Mouse (Mus musculus): ENCODE results near the gene Tcea2.

Gene Tcea2

DNA sequence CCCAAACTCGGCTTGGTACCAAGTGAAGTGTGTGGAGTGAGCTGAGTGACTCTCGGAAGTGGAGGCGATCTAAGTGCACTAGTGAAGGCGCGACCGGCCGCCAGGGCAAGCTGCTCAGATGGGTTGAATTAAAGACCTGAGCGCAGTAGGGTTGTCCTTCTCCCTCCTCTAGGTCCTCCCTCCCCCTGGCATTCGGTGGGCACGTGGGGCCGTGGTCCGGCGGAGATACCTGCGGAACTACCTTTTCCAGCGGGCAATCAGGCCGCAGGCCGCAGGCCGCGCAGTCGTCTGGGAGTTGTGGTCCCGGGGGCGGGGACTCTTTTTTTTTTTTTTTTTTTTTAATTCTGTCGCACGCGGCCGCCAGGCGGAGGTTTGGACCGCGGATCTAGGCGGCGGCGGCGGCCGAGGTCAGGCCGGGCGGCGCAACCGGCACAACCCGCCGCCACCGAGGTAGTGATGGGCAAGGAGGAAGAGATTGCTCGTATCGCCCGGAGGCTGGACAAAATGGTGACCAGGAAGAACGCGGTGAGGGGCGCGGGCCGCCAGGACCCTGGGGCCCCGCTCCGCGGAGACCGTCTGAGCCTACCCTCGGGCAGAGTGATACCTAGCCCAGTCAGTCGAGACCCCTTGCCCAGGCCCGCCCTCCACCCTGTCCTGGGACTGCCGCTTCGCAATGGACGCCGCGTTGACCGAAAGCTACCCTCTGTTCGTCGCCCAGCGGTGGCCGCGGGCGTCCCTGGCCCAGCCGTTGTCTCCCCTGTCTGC is at the start of gene Tcea2:
Gene Tcea2 (plus strand): TSS at position 360 of the 765 bp plus-strand sequence.
- peak; percentile 80 for DNase-seq (ENCODE audit: low read depth, low spot score)

DNA sequence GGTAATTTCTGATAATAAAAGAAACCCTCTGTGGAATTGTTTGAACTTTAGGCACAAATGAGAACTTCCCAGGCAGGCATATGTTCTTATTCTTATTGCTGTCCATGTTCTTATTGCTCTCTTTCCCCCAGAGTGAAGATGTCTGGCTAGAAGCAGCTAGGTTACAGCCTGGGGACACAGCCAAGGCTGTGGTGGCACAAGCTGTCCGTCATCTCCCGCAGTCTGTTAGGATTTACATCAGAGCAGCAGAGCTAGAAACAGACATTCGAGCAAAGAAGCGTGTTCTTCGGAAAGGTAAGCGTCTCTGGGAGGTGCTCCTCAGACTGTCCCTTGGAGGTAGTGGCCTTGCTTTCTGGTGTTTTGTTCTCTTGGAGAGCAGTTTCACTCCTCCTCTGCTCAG is 47.5 kb upstream of the Tcea2 start:
- no peak for DNase-seq (ENCODE audit: low read depth, low spot score)

- no peak for DNase-seq (ENCODE audit: low read depth, low spot score)
Observed at GRCm38 (mm10) chr2:181635865-181636264, 44.2 kb upstream of the Tcea2 start.

DNA sequence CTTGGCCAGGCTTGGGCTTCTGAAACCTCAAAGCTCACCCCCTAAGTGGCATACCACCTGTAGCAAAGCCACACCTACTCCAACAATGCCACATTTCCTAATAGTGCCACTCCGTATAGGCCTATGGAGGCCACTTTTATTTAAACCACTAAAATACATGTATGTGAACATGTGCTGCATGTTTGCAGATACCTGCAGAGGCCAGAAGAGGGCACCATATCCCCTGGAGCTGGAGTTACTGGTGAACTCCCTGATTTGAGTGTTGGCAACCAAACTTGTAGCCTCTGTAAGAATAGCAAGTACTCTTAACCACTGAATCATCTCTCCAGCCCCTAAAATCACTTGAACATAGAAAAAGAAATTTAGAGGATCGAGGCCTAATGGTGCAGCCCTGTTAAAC is 35.7 kb upstream of the Tcea2 start:
- peak; percentile 76 for DNase-seq (ENCODE audit: low read depth, low spot score)

GRCm38 (mm10) chr2:181645666-181646065 is 34.4 kb upstream of the Tcea2 start:
- no peak for DNase-seq (ENCODE audit: low read depth, low spot score)

GRCm38 (mm10) chr2:181646626-181647472 is 33.3 kb upstream of the Tcea2 start:
- no peak for DNase-seq (ENCODE audit: low read depth, low spot score)

DNA sequence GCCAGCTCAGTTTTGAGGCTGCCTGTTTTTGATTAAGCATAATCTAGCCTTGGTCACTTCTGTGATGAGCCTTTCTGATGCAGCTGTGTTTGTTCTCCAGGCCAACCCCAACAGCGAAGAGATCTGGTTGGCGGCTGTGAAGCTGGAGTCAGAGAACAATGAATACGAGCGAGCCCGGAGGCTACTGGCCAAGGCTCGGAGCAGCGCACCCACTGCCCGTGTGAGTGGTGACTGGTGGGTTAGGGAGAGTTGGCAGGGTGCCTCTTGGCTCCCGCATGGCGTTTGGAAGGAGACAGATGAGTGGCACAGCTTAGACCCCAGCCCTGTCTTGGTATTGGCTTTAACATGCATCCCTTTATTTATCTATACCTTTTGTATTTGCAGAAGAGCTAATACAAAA is 31.2 kb upstream of the Tcea2 start:
- no peak for DNase-seq (ENCODE audit: low read depth, low spot score)

GRCm38 (mm10) chr2:181653065-181653464 is 27.0 kb upstream of the Tcea2 start:
- DNase-seq (ENCODE audit: low read depth, low spot score): no peak

DNA sequence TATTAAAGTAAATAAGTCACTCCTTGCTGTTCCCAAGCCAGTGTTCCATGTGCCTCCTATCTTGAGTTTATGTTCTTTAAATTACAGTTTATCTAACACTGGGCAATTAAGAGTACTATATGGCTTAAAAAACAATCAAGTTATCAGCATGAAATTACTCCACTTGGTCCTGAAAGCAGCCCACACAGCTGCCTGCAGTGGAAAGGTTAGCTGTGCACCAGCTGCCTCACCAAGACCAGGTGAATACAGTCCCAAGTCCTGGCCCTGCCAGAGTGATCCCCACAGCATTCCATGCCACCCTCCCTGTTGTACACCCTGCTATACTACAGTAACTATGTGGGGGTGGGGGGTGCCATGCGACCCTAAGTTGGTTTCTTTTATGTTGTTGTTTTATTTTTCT is 26.6 kb upstream of the Tcea2 start:
- no peak for DNase-seq (ENCODE audit: low read depth, low spot score)

- DNase-seq (ENCODE audit: low read depth, low spot score): no peak
Observed at GRCm38 (mm10) chr2:181656734-181657133, 23.4 kb upstream of the Tcea2 start, which contains the start of gene Gm29797. Gene Gm29797 (plus strand): TSS chr2:181657034.

GRCm38 (mm10) chr2:181657441-181657840 is 22.7 kb upstream of the Tcea2 start:
- DNase-seq (ENCODE audit: low read depth, low spot score): no peak

GRCm38 (mm10) chr2:181658528-181658927 is 21.6 kb upstream of the Tcea2 start:
- DNase-seq (ENCODE audit: low read depth, low spot score): no peak

DNA sequence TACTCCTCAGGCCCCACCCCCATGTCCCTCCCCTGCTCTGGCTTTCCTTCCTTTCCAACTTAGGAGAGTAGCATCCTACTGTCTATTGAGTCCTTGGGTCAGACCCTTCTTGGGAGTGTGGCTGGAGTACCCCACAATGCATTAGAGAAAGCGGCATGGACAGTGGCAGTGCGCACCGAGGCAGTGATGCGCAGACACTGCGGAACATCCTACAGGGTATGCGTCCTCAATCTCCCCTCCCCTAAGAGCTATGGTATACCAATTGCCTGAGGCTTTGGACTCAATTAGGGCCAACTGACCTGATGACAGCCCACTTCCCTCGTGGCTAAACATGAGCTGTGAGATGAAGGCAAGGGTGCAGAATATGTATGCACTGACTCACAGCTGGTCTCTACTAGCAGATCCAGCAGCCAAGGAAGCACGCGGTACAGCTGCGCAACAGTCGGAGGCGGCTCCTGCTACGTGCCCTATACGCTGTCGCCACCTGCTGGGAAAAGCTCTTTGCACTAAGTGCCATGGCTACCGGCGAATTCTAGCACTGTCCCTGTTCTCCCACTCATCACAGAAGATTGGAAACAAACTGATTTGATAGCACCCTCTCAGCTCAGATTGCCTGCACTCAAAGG is 21.1 kb upstream of the Tcea2 start:
- peak; percentile 85 for DNase-seq (ENCODE audit: low read depth, low spot score)

DNA sequence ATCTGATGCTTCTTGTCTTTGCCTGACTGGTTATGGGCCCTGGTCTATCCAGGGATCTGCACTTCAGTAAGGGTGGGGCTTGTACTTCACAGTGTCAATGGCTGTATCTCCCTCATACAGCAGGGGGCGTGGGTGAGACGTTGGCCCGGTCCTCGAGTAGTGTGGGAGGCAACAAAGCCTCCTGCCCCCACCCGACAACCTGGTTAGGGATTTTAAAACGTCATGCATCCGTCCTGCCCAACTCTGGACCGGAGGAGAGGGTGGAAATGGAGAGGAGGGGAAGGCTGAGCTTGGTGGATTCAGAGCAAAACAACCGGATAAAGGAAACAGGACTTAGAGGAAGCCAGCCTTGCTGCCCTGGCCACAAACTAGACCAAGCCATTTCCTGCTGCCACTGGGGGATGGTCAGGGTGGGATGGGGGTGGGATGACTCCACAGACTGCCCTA is 20.5 kb upstream of the Tcea2 start:
- peak; percentile 93 for DNase-seq (ENCODE audit: low read depth, low spot score)

DNA sequence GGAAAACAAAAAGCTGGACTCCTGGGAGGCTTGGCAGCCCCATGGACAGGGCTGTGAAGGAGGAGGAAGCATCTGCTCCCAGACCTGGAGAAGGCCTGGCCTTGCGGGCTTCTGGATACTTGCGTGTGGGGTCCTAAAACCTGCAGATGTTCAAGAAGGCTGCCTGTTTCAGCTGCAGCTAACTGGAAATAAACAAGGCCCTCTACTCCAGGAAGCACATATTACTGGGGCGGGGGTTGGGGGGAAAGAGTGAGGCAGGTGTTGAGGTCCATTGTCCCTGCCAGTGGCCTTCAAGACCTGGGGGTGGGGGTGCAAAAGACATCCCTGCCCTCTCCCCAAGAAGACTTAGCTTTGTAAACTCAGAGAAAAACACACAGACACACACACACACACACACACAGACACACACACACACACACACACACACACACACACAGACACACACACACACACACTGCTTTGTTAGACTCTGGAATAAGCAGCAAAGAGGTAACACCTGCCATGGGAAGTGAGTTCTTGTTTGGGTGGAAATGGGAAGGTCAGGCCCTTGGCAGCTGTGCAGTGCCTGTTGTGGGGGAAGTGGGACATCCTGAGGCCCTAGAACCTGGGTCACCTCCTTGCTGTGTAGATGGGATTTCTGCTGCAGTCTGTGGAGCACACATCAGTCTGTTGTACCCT is 17.4 kb upstream of the Tcea2 start:
- no peak for DNase-seq (ENCODE audit: low read depth, low spot score)

DNA sequence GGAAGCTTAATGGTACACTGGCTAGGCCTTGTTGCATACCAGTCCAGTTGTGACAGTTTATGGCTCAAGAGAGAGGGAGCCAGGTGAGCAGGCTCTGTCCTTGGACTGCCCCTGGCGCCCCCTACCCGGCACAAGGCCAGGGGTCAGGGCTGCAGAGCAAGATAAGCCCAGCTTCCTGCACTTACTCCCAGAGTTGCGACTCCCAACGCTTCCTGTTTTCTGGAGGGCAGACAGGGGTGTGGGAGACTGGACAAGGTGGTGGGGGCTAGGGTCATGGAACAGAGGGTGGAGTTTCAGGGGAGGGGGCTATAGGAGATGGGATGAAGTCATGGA is 16.8 kb upstream of the Tcea2 start:
- no peak for DNase-seq (ENCODE audit: low read depth, low spot score)

DNA sequence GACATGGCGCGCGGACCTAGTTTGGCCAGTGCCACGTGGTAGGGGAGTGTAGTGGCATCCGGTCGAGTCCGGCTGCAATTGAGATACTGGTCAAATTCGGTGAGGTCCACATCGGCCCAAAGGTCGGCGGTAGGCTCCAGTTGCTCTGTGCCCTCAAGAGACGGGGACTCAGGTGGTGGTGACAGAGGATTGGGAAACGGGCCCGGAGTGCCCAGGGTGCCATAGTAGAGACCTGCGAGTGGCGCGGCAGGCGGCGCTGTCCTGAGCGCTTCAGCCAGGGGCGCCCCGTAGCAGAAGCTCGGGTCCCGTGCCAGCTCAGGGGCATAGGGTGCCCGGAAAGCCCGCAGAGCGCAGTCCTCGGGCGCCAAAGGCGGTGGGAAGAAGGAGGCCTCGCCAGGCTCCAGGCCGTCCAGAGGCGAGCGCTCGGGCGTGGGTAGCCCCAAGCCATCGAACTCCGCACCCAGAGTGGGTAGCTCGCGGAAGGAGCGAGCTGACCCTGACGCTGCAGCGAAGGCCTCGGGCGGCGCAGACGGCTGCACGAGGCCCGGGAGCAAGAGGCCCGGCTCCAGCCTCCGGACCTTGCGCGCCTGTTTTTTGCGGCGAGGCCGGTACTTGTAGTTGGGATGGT is 9.7 kb upstream of the Tcea2 start:
- peak; percentile 69 for DNase-seq (ENCODE audit: low read depth, low spot score)

DNA sequence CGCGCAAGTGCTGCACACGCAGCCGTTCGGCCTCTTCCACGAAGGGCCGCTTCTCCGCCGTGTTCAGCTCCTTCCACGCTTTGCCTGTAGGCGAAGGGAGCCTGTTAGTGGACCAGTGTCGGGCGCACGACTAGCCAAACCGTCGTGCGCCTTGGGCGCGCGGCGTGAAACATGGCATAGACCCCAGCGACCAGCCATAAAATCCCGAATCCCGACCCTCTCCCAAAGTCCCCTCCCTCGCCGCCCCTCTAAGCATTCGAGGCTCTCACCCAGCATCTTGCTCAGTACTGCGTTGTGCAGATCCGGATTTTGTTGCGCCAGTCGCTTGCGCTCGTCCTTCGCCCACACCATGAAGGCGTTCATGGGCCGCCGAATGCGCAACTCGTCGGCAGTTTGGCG is 9.2 kb upstream of the Tcea2 start:
- DNase-seq (ENCODE audit: low read depth, low spot score): no peak

GRCm38 (mm10) chr2:181671326-181671725 is 8.8 kb upstream of the Tcea2 start, which contains the start of gene Sox18:
Gene Sox18 (minus strand): TSS chr2:181671640.
- DNase-seq (ENCODE audit: low read depth, low spot score): peak; percentile 73

DNA sequence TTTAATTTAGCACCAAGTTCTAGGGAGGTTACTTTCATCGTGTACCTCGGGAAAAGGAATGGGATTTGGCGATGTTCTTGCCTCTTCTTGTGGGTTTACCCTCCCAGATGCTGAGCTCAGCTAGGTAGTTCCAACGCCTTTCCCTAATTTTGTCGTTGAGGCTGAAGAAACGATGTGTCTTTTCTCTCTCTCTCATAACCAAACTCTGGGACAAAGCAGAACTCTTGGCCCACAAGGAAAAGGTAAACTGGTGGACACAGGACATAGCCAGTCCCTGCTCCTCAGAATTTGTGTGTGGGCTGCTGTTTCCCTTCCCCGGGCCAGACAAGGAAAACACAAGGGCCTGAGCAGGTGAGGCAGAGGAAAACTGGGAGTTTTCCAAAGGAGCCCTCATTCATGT is 8.1 kb upstream of the Tcea2 start:
- DNase-seq (ENCODE audit: low read depth, low spot score): no peak

GRCm38 (mm10) chr2:181673501-181673900 is 6.6 kb upstream of the Tcea2 start:
- peak; percentile 65 for DNase-seq (ENCODE audit: low read depth, low spot score)
